Mouse (Mus musculus): ENCODE data around the gene Ppp1r15a. TPM values are rescaled to one million over a fixed set of nuclear protein-coding genes. Genes with fewer than 3 reads are reported as not detected.

The Ppp1r15a gene
- total and polyA plus RNA-seq, 2 experiments from 2014 or later: 17.4 to 18.7 TPM

- no peaks in the 10 kb centered on the region for H3K27me3 ChIP-seq (ENCODE audit: insufficient read depth, low read length)
- peaks cover 5% of the 10 kb centered on the region; the same call in 1 of the 2 replicates for H3K36me3 ChIP-seq (ENCODE audit: insufficient read depth, low read length)
- no peak for TF ChIP-seq CTCF (IDR thresholded peaks at IDR 0.05)
- DNase-seq (ENCODE audit: low spot score) (no peak), ATAC-seq (ENCODE audit: low FRiP score) (no peak; the same call in 1 of the 2 replicates)
- H3K9me3 ChIP-seq (ENCODE audit: low read length): no peaks in the 10 kb centered on the region
- peak overlapping the region; percentile 53 for H3K4me3 ChIP-seq (ENCODE audit: low read depth, low read length)
- H3K9ac ChIP-seq (replicated peaks; ENCODE audit: low read length, poor library complexity, severe bottlenecking): peak overlapping the region; percentile 69
- H3K4me2 ChIP-seq (ENCODE audit: low read depth, low read length, poor library complexity, severe bottlenecking): peak overlapping the region; percentile 98
- peaks cover 8% of the 10 kb centered on the region; the same call in 1 of the 2 replicates for H3K4me1 ChIP-seq (ENCODE audit: insufficient read depth, low read length)
- H3K27ac ChIP-seq (ENCODE audit: low read depth, low read length): peak overlapping the region; percentile 79
- 42% methylated on average over 19 of the region's 19 CpGs for WGBS
Observed at GRCm38 (mm10) chr7:45509181-45509882, 16.7 kb downstream of the Ppp1r15a start.

- peaks cover 5% of the 10 kb centered on the region; the same call in 1 of the 2 replicates for H3K36me3 ChIP-seq (ENCODE audit: insufficient read depth, low read length)
- no peak for TF ChIP-seq CTCF (IDR thresholded peaks at IDR 0.05)
- peaks cover 8% of the 10 kb centered on the region; the same call in 1 of the 2 replicates for H3K4me1 ChIP-seq (ENCODE audit: insufficient read depth, low read length)
- H3K27me3 ChIP-seq (ENCODE audit: insufficient read depth, low read length): no peaks in the 10 kb centered on the region
- H3K27ac ChIP-seq (ENCODE audit: low read depth, low read length): no peak overlapping the region
- 84% methylated on average over 6 of the region's 6 CpGs for WGBS
- H3K4me3 ChIP-seq (ENCODE audit: low read depth, low read length): no peak overlapping the region
- no peak for DNase-seq (ENCODE audit: low spot score)
- no peaks in the 10 kb centered on the region for H3K9me3 ChIP-seq (ENCODE audit: low read length)
- peak overlapping the region; percentile 98; the same call in 1 of the 2 replicates for H3K4me2 ChIP-seq (ENCODE audit: low read depth, low read length, poor library complexity, severe bottlenecking)
- no peak overlapping the region for H3K9ac ChIP-seq (replicated peaks; ENCODE audit: low read length, poor library complexity, severe bottlenecking)
- no peak for ATAC-seq (ENCODE audit: low FRiP score)
Observed at GRCm38 (mm10) chr7:45508561-45508960, 17.5 kb downstream of the Ppp1r15a start.

- H3K9me3 ChIP-seq (ENCODE audit: low read length): no peaks in the 10 kb centered on the region
- H3K4me1 ChIP-seq (ENCODE audit: insufficient read depth, low read length): peaks cover 8% of the 10 kb centered on the region; the same call in 1 of the 2 replicates
- ATAC-seq (ENCODE audit: low FRiP score) (no peak), DNase-seq (ENCODE audit: low spot score) (no peak)
- 96% methylated on average over 6 of the region's 6 CpGs for WGBS
- H3K27ac ChIP-seq (ENCODE audit: low read depth, low read length): no peak overlapping the region
- no peak overlapping the region for H3K9ac ChIP-seq (replicated peaks; ENCODE audit: low read length, poor library complexity, severe bottlenecking)
- no peak overlapping the region for H3K4me2 ChIP-seq (ENCODE audit: low read depth, low read length, poor library complexity, severe bottlenecking)
- H3K4me3 ChIP-seq (ENCODE audit: low read depth, low read length): no peak overlapping the region
- TF ChIP-seq CTCF (IDR thresholded peaks at IDR 0.05): no peak
- H3K27me3 ChIP-seq (ENCODE audit: insufficient read depth, low read length): no peaks in the 10 kb centered on the region
- peaks cover 10% of the 10 kb centered on the region for H3K36me3 ChIP-seq (ENCODE audit: insufficient read depth, low read length)
Observed at GRCm38 (mm10) chr7:45507583-45507982, 18.5 kb downstream of the Ppp1r15a start.

GRCm38 (mm10) chr7:45498427-45498826 lies 27.6 kb downstream of the Ppp1r15a start:
- Histone ChIP-seq H3K27ac (ENCODE audit: low read depth, low read length) (no peak overlapping the region), H3K27me3 (ENCODE audit: insufficient read depth, low read length) (no peaks in the 10 kb centered on the region), H3K9me3 (ENCODE audit: low read length) (no peaks in the 10 kb centered on the region), H3K4me1 (ENCODE audit: insufficient read depth, low read length) (no peaks in the 10 kb centered on the region), H3K36me3 (ENCODE audit: insufficient read depth, low read length) (peaks cover 77% of the 10 kb centered on the region), H3K9ac (replicated peaks; ENCODE audit: low read length, poor library complexity, severe bottlenecking) (no peak overlapping the region), H3K4me3 (ENCODE audit: low read depth, low read length) (no peak overlapping the region), H3K4me2 (ENCODE audit: low read depth, low read length, poor library complexity, severe bottlenecking) (no peak overlapping the region)
- WGBS: 96% methylated on average over 6 of the region's 6 CpGs
- DNase-seq (ENCODE audit: low spot score) (no peak), ATAC-seq (ENCODE audit: low FRiP score) (no peak)
- TF ChIP-seq CTCF (IDR thresholded peaks at IDR 0.05): no peak

- Histone ChIP-seq H3K4me2 (ENCODE audit: low read depth, low read length, poor library complexity, severe bottlenecking) (no peak overlapping the region), H3K36me3 (ENCODE audit: insufficient read depth, low read length) (peaks cover 66% of the 10 kb centered on the region), H3K9me3 (ENCODE audit: low read length) (no peaks in the 10 kb centered on the region), H3K9ac (replicated peaks; ENCODE audit: low read length, poor library complexity, severe bottlenecking) (no peak overlapping the region), H3K27ac (ENCODE audit: low read depth, low read length) (no peak overlapping the region), H3K4me1 (ENCODE audit: insufficient read depth, low read length) (no peaks in the 10 kb centered on the region), H3K4me3 (ENCODE audit: low read depth, low read length) (no peak overlapping the region), H3K27me3 (ENCODE audit: insufficient read depth, low read length) (no peaks in the 10 kb centered on the region)
- 86% methylated on average over 9 of the region's 9 CpGs for WGBS
- ATAC-seq (ENCODE audit: low FRiP score) (no peak), DNase-seq (ENCODE audit: low spot score) (no peak)
- no peak for TF ChIP-seq CTCF (IDR thresholded peaks at IDR 0.05)
Observed at GRCm38 (mm10) chr7:45494548-45494947, 31.5 kb downstream of the Ppp1r15a start.

GRCm38 (mm10) chr7:45492951-45493350 lies 33.1 kb downstream of the Ppp1r15a start:
- TF ChIP-seq CTCF (IDR thresholded peaks at IDR 0.05): no peak
- peaks cover 51% of the 10 kb centered on the region for H3K36me3 ChIP-seq (ENCODE audit: insufficient read depth, low read length)

More at GRCm38 (mm10) chr7:45492951-45493350, 33.1 kb downstream of the Ppp1r15a start:
- H3K4me1 ChIP-seq (ENCODE audit: insufficient read depth, low read length): 0 out of 2 replicates have a peak, but pooled peaks cover 3% of the 10 kb centered on the region
- H3K9me3 ChIP-seq (ENCODE audit: low read length): no peaks in the 10 kb centered on the region
- H3K27ac ChIP-seq (ENCODE audit: low read depth, low read length): no peak overlapping the region
- no peak overlapping the region for H3K9ac ChIP-seq (replicated peaks; ENCODE audit: low read length, poor library complexity, severe bottlenecking)
- DNase-seq (ENCODE audit: low spot score) (no peak), ATAC-seq (ENCODE audit: low FRiP score) (no peak)
- no peak overlapping the region for H3K4me2 ChIP-seq (ENCODE audit: low read depth, low read length, poor library complexity, severe bottlenecking)
- H3K4me3 ChIP-seq (ENCODE audit: low read depth, low read length): no peak overlapping the region
- WGBS: 90% methylated on average over 5 of the region's 5 CpGs
- no peaks in the 10 kb centered on the region for H3K27me3 ChIP-seq (ENCODE audit: insufficient read depth, low read length)
